Mouse (Mus musculus): ENCODE results near the gene Pacrg. TPM values are rescaled to one million over a fixed set of nuclear protein-coding genes. Genes with fewer than 3 reads are reported as not detected.

The Pacrg gene
- total and polyA plus RNA-seq, 3 experiments = not detected

DNA sequence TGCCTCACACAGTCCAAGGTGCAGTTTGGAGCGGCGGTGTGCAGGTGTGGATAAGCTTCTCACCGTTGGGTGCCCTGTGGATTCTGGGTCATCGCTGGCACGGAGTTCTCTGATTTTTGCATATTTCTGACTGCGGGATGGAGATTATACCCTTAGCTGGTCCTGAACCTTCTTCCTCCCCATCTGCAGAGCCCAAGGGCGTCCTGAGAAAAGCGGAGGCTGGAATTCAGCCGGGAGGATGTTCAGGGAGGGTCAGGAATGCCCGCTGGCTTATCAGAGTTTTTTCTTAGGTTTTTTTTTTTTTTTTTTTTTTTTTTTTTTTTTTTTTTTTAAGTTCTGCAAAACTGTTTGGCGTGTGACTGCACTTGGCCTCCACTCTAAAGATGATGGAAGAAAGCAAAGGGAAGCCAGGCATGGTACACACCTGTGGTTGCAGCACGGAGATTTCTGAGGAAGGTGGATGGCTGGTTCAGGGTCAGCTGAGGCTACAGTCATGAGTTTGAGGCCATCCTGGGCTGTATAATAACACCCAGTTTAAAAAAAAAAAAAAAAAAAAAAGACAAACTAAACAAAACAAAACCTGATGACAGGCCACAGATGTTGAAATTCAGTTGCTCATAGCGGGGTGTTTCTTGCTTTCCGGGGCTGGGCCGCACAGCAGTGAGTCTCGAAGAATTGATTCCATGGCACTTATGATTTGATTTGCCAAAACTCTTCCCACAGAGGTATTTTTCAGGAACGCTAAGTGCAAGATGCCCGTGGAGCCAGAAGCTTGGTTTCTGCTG is 467.9 kb downstream of the Pacrg start:
- no peaks in the 10 kb centered on the region for H3K79me2 ChIP-seq (ENCODE audit: control insufficient read depth, insufficient read depth, low read length, poor library complexity)
- H3K9ac ChIP-seq (ENCODE audit: control insufficient read depth, low read depth, low read length, poor library complexity, severe bottlenecking) = no peak overlapping the region
- no peaks in the 10 kb centered on the region for H3K9me3 ChIP-seq (replicated peaks; ENCODE audit: insufficient read depth, low read length)
- DNase-seq (ENCODE audit: low read depth, low spot score) = no peak
- TF ChIP-seq E2F4 (IDR thresholded peaks at IDR 0.05; ENCODE audit: borderline replicate concordance, low read depth, low read length) (no peak), POLR2A (IDR thresholded peaks at IDR 0.05; ENCODE audit: control insufficient read depth in 1 of 2, insufficient read depth in 1 of 2, low read depth in 1 of 2, low read length in 2 of 2, poor library complexity in 1 of 2) (no peak), GABPA (IDR thresholded peaks at IDR 0.05; ENCODE audit: low read depth, low read length) (no peak), TAL1 (IDR thresholded peaks at IDR 0.05; ENCODE audit: low read length) (no peak), NELFE (IDR thresholded peaks at IDR 0.05; ENCODE audit: low read depth, low read length) (no peak), CTCF (IDR thresholded peaks at IDR 0.05 in 2 of 3, conservative IDR thresholded peaks at IDR 0.05 in 1 of 3; ENCODE audit: control insufficient read depth in 1 of 3, insufficient read depth in 1 of 3, low read depth in 2 of 3, low read length in 3 of 3, poor library complexity in 1 of 3, severe bottlenecking in 1 of 3) (no peak), TCF12 (IDR thresholded peaks at IDR 0.05; ENCODE audit: low read depth, low read length) (no peak), SMC3 (IDR thresholded peaks at IDR 0.05; ENCODE audit: low read depth, low read length) (no peak), CHD1 (IDR thresholded peaks at IDR 0.05; ENCODE audit: low read depth, low read length) (no peak)
- H3K27me3 ChIP-seq (ENCODE audit: control insufficient read depth in 1 of 2, insufficient read depth in 2 of 2, low read length in 2 of 2) = no peaks in the 10 kb centered on the region
- H3K4me1 ChIP-seq (ENCODE audit: control insufficient read depth in 1 of 2, insufficient read depth in 2 of 2, low read length in 2 of 2) = no peaks in the 10 kb centered on the region
- H3K27ac ChIP-seq (ENCODE audit: control insufficient read depth, low read depth, low read length) = no peak overlapping the region
- H3K36me3 ChIP-seq (ENCODE audit: control insufficient read depth in 1 of 2, insufficient read depth in 2 of 2, low read length in 2 of 2) = no peaks in the 10 kb centered on the region
- no peak overlapping the region for H3K4me3 ChIP-seq (ENCODE audit: control insufficient read depth in 1 of 2, insufficient read depth in 1 of 2, low read depth in 2 of 2, low read length in 2 of 2)

- no peak for TF ChIP-seq POLR2A (IDR thresholded peaks at IDR 0.05; ENCODE audit: control insufficient read depth in 1 of 2, insufficient read depth in 1 of 2, low read depth in 1 of 2, low read length in 2 of 2, poor library complexity in 1 of 2)
- TF ChIP-seq TAL1 (IDR thresholded peaks at IDR 0.05; ENCODE audit: low read length) = no peak
- TF ChIP-seq NELFE (IDR thresholded peaks at IDR 0.05; ENCODE audit: low read depth, low read length) = no peak
- Histone ChIP-seq H3K27ac (ENCODE audit: control insufficient read depth, low read depth, low read length) (no peak overlapping the region), H3K4me3 (ENCODE audit: control insufficient read depth in 1 of 2, insufficient read depth in 1 of 2, low read depth in 2 of 2, low read length in 2 of 2) (no peak overlapping the region), H3K36me3 (ENCODE audit: control insufficient read depth in 1 of 2, insufficient read depth in 2 of 2, low read length in 2 of 2) (no peaks in the 10 kb centered on the region), H3K9me3 (replicated peaks; ENCODE audit: insufficient read depth, low read length) (no peaks in the 10 kb centered on the region), H3K79me2 (ENCODE audit: control insufficient read depth, insufficient read depth, low read length, poor library complexity) (no peaks in the 10 kb centered on the region), H3K9ac (ENCODE audit: control insufficient read depth, low read depth, low read length, poor library complexity, severe bottlenecking) (no peak overlapping the region), H3K4me1 (ENCODE audit: control insufficient read depth in 1 of 2, insufficient read depth in 2 of 2, low read length in 2 of 2) (no peaks in the 10 kb centered on the region), H3K27me3 (ENCODE audit: control insufficient read depth in 1 of 2, insufficient read depth in 2 of 2, low read length in 2 of 2) (no peaks in the 10 kb centered on the region)
- no peak for DNase-seq (ENCODE audit: low read depth, low spot score)
These were observed 468.6 kb downstream of the Pacrg start for GRCm38 (mm10) chr17:10371472-10371871.

- Histone ChIP-seq H3K27ac (ENCODE audit: control insufficient read depth, low read depth, low read length) (no peak overlapping the region), H3K36me3 (ENCODE audit: control insufficient read depth in 1 of 2, insufficient read depth in 2 of 2, low read length in 2 of 2) (no peaks in the 10 kb centered on the region), H3K4me3 (ENCODE audit: control insufficient read depth in 1 of 2, insufficient read depth in 1 of 2, low read depth in 2 of 2, low read length in 2 of 2) (no peak overlapping the region), H3K27me3 (ENCODE audit: control insufficient read depth in 1 of 2, insufficient read depth in 2 of 2, low read length in 2 of 2) (no peaks in the 10 kb centered on the region), H3K4me1 (ENCODE audit: control insufficient read depth in 1 of 2, insufficient read depth in 2 of 2, low read length in 2 of 2) (no peaks in the 10 kb centered on the region), H3K9me3 (replicated peaks; ENCODE audit: insufficient read depth, low read length) (no peaks in the 10 kb centered on the region), H3K79me2 (ENCODE audit: control insufficient read depth, insufficient read depth, low read length, poor library complexity) (no peaks in the 10 kb centered on the region), H3K9ac (ENCODE audit: control insufficient read depth, low read depth, low read length, poor library complexity, severe bottlenecking) (no peak overlapping the region)
- no peak for TF ChIP-seq E2F4 (IDR thresholded peaks at IDR 0.05; ENCODE audit: borderline replicate concordance, low read depth, low read length)
- no peak for DNase-seq (ENCODE audit: low read depth, low spot score)
These were observed 469.4 kb downstream of the Pacrg start for GRCm38 (mm10) chr17:10370660-10371130.

All from MEL (cell line).